Comparison of ENCODE assay signal across 8 mouse cellular contexts in the genomic region with DNA sequence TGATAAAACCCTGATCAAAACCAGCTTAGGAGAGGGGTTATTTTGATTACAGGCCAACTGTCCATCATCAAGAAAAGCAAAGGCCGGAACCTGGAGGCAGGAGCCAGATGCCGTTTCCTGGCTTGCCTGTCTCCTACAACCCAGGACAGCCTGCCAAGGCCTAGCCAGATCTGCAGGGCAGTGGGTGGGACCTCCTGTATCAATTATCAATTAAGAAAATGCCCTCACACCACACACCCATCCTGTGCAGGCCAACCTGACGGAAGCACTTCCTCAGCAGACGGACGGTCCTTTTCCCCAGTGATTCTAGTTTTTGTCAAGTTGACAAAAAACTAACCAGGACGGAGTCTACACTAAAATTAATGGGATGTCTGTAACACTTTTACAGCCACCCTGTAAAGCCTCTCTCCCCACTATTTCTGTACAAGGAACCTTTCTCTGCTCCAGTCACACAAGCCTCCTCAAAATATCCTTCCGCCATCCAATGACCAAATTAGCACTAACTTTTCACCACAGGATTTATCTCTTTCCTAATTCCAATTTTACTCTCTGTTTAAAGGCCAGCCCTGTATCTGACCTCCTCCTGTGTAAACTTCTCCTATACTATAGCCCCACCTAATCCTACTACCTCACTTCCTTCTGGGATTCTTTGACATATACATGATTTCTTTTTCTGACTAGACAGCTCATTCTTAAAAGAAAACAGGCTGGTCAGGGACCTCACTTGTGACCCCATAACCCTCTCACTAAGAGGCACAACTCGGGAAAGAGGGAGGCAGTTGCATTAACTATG. TPM values are rescaled to one million over a fixed set of nuclear protein-coding genes. Genes with fewer than 3 reads are reported as not detected.
DNase-seq lines count a peak whose midpoint lies in the region; ATAC-seq and TF ChIP-seq lines count a peak whose summit lies in the region.

No protein-coding gene starts in this region.

- H3K9me3 ChIP-seq in hindbrain, embryonic 15.5 days = no peaks in the 10 kb centered on the region
- H3K9me3 ChIP-seq in lung, embryonic 14.5 days (ENCODE audit: low read depth, low read length) = no peaks in the 10 kb centered on the region

- DNase-seq in adrenal gland, adult (ENCODE audit: inconsistent age in 2 of 2, low spot score in 1 of 2) = peak; percentile 34 to 53
- DNase-seq in adrenal gland, adult 18-20 months (ENCODE audit: low spot score in 2 of 2) = no peak
- DNase-seq in lung, embryonic 14.5 days = peak; percentile 6
- DNase-seq in right cerebral cortex, postnatal 4 days = no peak
- no peak for DNase-seq in left cerebral cortex, postnatal 25 days (ENCODE audit: low spot score in 2 of 2)
- DNase-seq in cerebellum, postnatal 25 days = no peak

- H3K4me2 ChIP-seq in hindbrain, embryonic 15.5 days = peak overlapping the region; percentile 73
- H3K4me2 ChIP-seq in lung, embryonic 14.5 days = peak overlapping the region; percentile 71; the same call in 1 of the 2 replicates

- 68% methylated on average over 8 of the region's 8 CpGs for WGBS in hindbrain, embryonic 15.5 days
- 60% methylated on average over 8 of the region's 8 CpGs for WGBS in lung, embryonic 14.5 days

- ATAC-seq in common myeloid progenitor, adult 5-6 weeks (replicated peaks; ENCODE audit: low read depth, poor library complexity, severe bottlenecking) = 0 out of 2 replicates have a peak, but pooled peaks have one; percentile 0
- ATAC-seq in hindbrain, embryonic 15.5 days (ENCODE audit: low FRiP score, low read depth) = no peak
- no peak for ATAC-seq in lung, embryonic 14.5 days (ENCODE audit: insufficient read depth)

- H3K27ac ChIP-seq in hindbrain, embryonic 15.5 days (replicated peaks) = no peak overlapping the region
- peak overlapping the region; percentile 36; the same call in 1 of the 2 replicates for H3K27ac ChIP-seq in lung, embryonic 14.5 days (ENCODE audit: low read depth)

- no peak for TF ChIP-seq CTCF in lung, embryonic 14.5 days (IDR thresholded peaks at IDR 0.05; ENCODE audit: low read depth)

- intact Hi-C loops in left cerebral cortex, postnatal 25 days (cut with DNase I) = loop anchor here (2.0 kb wide), 1 partner anchor 105 kb away; no protein-coding TSS in a partner anchor

- no peak overlapping the region for H3K4me3 ChIP-seq in hindbrain, embryonic 15.5 days
- 0 out of 2 replicates have a peak overlapping the region, but pooled peaks have one; percentile 73 for H3K4me3 ChIP-seq in lung, embryonic 14.5 days (ENCODE audit: low read depth, low read length)

- H3K36me3 ChIP-seq in hindbrain, embryonic 15.5 days = no peaks in the 10 kb centered on the region
- H3K36me3 ChIP-seq in lung, embryonic 14.5 days (ENCODE audit: insufficient read depth) = no peaks in the 10 kb centered on the region

- H3K9ac ChIP-seq in hindbrain, embryonic 15.5 days = no peak overlapping the region
- H3K9ac ChIP-seq in lung, embryonic 14.5 days = no peak overlapping the region; the same call in 1 of the 2 replicates

- no peaks in the 10 kb centered on the region for H3K27me3 ChIP-seq in hindbrain, embryonic 15.5 days
- H3K27me3 ChIP-seq in lung, embryonic 14.5 days (ENCODE audit: insufficient read depth, low read length) = no peaks in the 10 kb centered on the region

- H3K4me1 ChIP-seq in hindbrain, embryonic 15.5 days (replicated peaks) = peaks cover 30% of the 10 kb centered on the region
- peaks cover 19% of the 10 kb centered on the region for H3K4me1 ChIP-seq in lung, embryonic 14.5 days (ENCODE audit: insufficient read depth)

RNA-seq across cellular contexts. Expression of a gene that starts 2.1 kb away (rescaled TPM):
- total RNA-seq in adrenal gland, adult 18-20 months (2021) = 10 to 100 TPM; 52.2 to 81.3 TPM
- 23.4 and 25.5 TPM in 2 replicates for total RNA-seq in common myeloid progenitor, adult 5-6 weeks (2017)
- polyA plus RNA-seq in hindbrain, embryonic 15.5 days (2015; fragmentation: Nextera tagmentation; extraction: Ambion mirVana) = 137 and 139 TPM in 2 replicates
- 50.9 and 51.8 TPM in 2 replicates for polyA plus RNA-seq in lung, embryonic 14.5 days (2014; fragmentation: Nextera tagmentation; extraction: Ambion mirVana)
- total RNA-seq in left cerebral cortex, postnatal 25 days (2021) = 100 to 1,000 TPM in 1 of 2 experiments, 10 to 100 TPM in 1; 95.6 to 106 TPM

RNA-seq across cellular contexts. Expression of a gene that starts 50.0 kb away (rescaled TPM):
- total RNA-seq in adrenal gland, adult 18-20 months (2021) = under 1 TPM; 0.60 to 0.93 TPM
- 27.9 and 50.6 TPM in 2 replicates for total RNA-seq in common myeloid progenitor, adult 5-6 weeks (2017)
- polyA plus RNA-seq in hindbrain, embryonic 15.5 days (2015; fragmentation: Nextera tagmentation; extraction: Ambion mirVana) = 1.3 and 1.9 TPM in 2 replicates
- 4.4 and 4.7 TPM in 2 replicates for polyA plus RNA-seq in lung, embryonic 14.5 days (2014; fragmentation: Nextera tagmentation; extraction: Ambion mirVana)
- under 1 TPM; 0.73 to 0.89 TPM for total RNA-seq in left cerebral cortex, postnatal 25 days (2021)

RNA-seq across cellular contexts. Expression of a gene that starts 52.5 kb away (rescaled TPM):
- 100 to 1,000 TPM; 131 to 145 TPM for total RNA-seq in adrenal gland, adult 18-20 months (2021)
- total RNA-seq in common myeloid progenitor, adult 5-6 weeks (2017) = 144 and 156 TPM in 2 replicates
- 159 TPM in 2 replicates for polyA plus RNA-seq in hindbrain, embryonic 15.5 days (2015; fragmentation: Nextera tagmentation; extraction: Ambion mirVana)
- polyA plus RNA-seq in lung, embryonic 14.5 days (2014; fragmentation: Nextera tagmentation; extraction: Ambion mirVana) = 234 and 238 TPM in 2 replicates
- 100 to 1,000 TPM; 136 to 143 TPM for total RNA-seq in left cerebral cortex, postnatal 25 days (2021)

Comparison
In these comparisons a context has a peak if more than half of its experiments do, and no peak if none do; other contexts are left out.
1. DNase-seq: peak in adrenal gland, adult (2 of 2) and lung, embryonic 14.5 days (single experiment); none in adrenal gland, adult 18-20 months (0 of 2), right cerebral cortex, postnatal 4 days (single experiment), left cerebral cortex, postnatal 25 days (0 of 2) and cerebellum, postnatal 25 days (0 of 2).
2. RNA of a gene that starts 50.0 kb away (total RNA-seq): 27.9 to 50.6 TPM in common myeloid progenitor, adult 5-6 weeks; 0.60 to 0.93 TPM in adrenal gland, adult 18-20 months and 0.73 to 0.89 TPM in left cerebral cortex, postnatal 25 days; every median in the first group is over 10 times any median in the second.